8 mouse cellular contexts compared by ENCODE assay signal in genomic region chrX:50576824-50577223, GRCm38 (mm10).
A peak's percentile ranks its signal among the peaks of the same experiment; 100 is the strongest.
DNase-seq lines count a peak whose midpoint lies in the region; ATAC-seq lines count a peak whose summit lies in the region.

No protein-coding gene starts in this region.

- ATAC-seq in CD4-positive, CD25-positive, alpha-beta regulatory T cell, adult 4 months, result no peak
- ATAC-seq in heart, embryonic 14.5 days (ENCODE audit: insufficient number of reproducible peaks, insufficient read depth, low FRiP score, low read depth), result no peak
- ATAC-seq in stomach, embryonic 15.5 days (ENCODE audit: insufficient read depth, low FRiP score, low read depth), result no peak

- WGBS in heart, embryonic 14.5 days, result 51% methylated on average over 7 of the region's 7 CpGs
- WGBS in stomach, embryonic 15.5 days, result 58% methylated on average over 7 of the region's 7 CpGs

- peak overlapping the region in 1 of 2 experiments; percentile 37; a peak in 2 of 4 replicates for H3K4me3 ChIP-seq in heart, embryonic 14.5 days (ENCODE audit: control insufficient read depth in 1 of 2, insufficient read depth in 1 of 2, low read depth in 1 of 2, low read length in 2 of 2)
- peak overlapping the region; percentile 25; the same call in 1 of the 2 replicates for H3K4me3 ChIP-seq in stomach, embryonic 15.5 days (replicated peaks)

- H3K4me2 ChIP-seq in heart, embryonic 14.5 days (ENCODE audit: low read length), result peak overlapping the region; percentile 37
- H3K4me2 ChIP-seq in stomach, embryonic 15.5 days, result 0 out of 2 replicates have a peak overlapping the region, but pooled peaks have one; percentile 29

- no peaks in the 10 kb centered on the region for H3K27me3 ChIP-seq in heart, embryonic 14.5 days (ENCODE audit: control insufficient read depth, insufficient read depth, low read length)
- no peaks in the 10 kb centered on the region for H3K27me3 ChIP-seq in stomach, embryonic 15.5 days (replicated peaks)

- H3K4me1 ChIP-seq in heart, embryonic 14.5 days (ENCODE audit: control insufficient read depth in 2 of 2, insufficient read depth in 2 of 2, low read length in 2 of 2), result no peaks in the 10 kb centered on the region
- H3K4me1 ChIP-seq in stomach, embryonic 15.5 days, result no peaks in the 10 kb centered on the region

- peak; percentile 13 for DNase-seq in CD4-positive, CD25-positive, alpha-beta regulatory T cell, adult 2 months (ENCODE audit: low read depth, low spot score)
- DNase-seq in right cerebral cortex, adult 18-20 months, result peak; percentile 3
- no peak for DNase-seq in right cerebral cortex, postnatal 25 days
- DNase-seq in layer of hippocampus, adult 9-10 months (ENCODE audit: low spot score), result peak; percentile 90
- DNase-seq in mesoderm, embryonic 11.5 days (ENCODE audit: low read depth, low spot score), result peak; percentile 47

- peaks cover 24% of the 10 kb centered on the region for H3K36me3 ChIP-seq in heart, embryonic 14.5 days (ENCODE audit: control insufficient read depth, insufficient read depth, low read length)
- no peaks in the 10 kb centered on the region for H3K36me3 ChIP-seq in stomach, embryonic 15.5 days

- no peak overlapping the region for H3K27ac ChIP-seq in heart, embryonic 14.5 days (replicated peaks in 1 of 2; ENCODE audit: control insufficient read depth in 1 of 2, insufficient read depth in 1 of 2, low read depth in 2 of 2, low read length in 2 of 2)
- no peak overlapping the region for H3K27ac ChIP-seq in stomach, embryonic 15.5 days

- H3K9ac ChIP-seq in heart, embryonic 14.5 days (ENCODE audit: low read length), result no peak overlapping the region
- no peak overlapping the region for H3K9ac ChIP-seq in stomach, embryonic 15.5 days

- no peaks in the 10 kb centered on the region for H3K9me3 ChIP-seq in heart, embryonic 14.5 days (ENCODE audit: control insufficient read depth, low read length)
- no peaks in the 10 kb centered on the region for H3K9me3 ChIP-seq in stomach, embryonic 15.5 days
